Mouse (Mus musculus) thymus, postnatal 14 days (tissue): ENCODE measurements around the gene Hagh.

Experiments
- DNase-seq: peaks from one replicate; pipeline ENCODE4 v3.0.0; 2021

Gene Hagh

GRCm38 (mm10) chr17:24913984-24914383 lies 74.0 kb downstream of the Hagh start:
- no peak for DNase-seq
